Mouse (Mus musculus): Measurements from ENCODE around the gene Slc35d2. TPM values are rescaled to one million over a fixed set of nuclear protein-coding genes. Genes with fewer than 3 reads are reported as not detected.

Gene Slc35d2
- total RNA-seq, 2 experiments from 2014 or later = 0.90 to 1.9 TPM

GRCm38 (mm10) chr13:64123491-64124188, 5.5 kb downstream of the Slc35d2 start:
- intact Hi-C loops (cut with DNase I) = no loop called here
- no peak for DNase-seq (ENCODE audit: low spot score in 2 of 2)

GRCm38 (mm10) chr13:64120760-64121159, 8.4 kb downstream of the Slc35d2 start:
- intact Hi-C loops (cut with DNase I) = no loop called here
- DNase-seq (ENCODE audit: low spot score in 2 of 2) = no peak

GRCm38 (mm10) chr13:64117442-64117841, 11.7 kb downstream of the Slc35d2 start:
- no peak for DNase-seq (ENCODE audit: low spot score in 2 of 2)
- intact Hi-C loops (cut with DNase I) = no loop called here

- intact Hi-C loops (cut with DNase I) = no loop called here
Observed at GRCm38 (mm10) chr13:64110421-64110820, 18.7 kb downstream of the Slc35d2 start.

GRCm38 (mm10) chr13:64108381-64108850, 20.8 kb downstream of the Slc35d2 start:
- intact Hi-C loops (cut with DNase I) = no loop called here
- DNase-seq (ENCODE audit: low spot score in 2 of 2) = no peak

More at GRCm38 (mm10) chr13:64110421-64110820, 18.7 kb downstream of the Slc35d2 start:
- DNase-seq (ENCODE audit: low spot score in 2 of 2) = no peak

- DNase-seq (ENCODE audit: low spot score in 2 of 2) = no peak
- intact Hi-C loops (cut with DNase I) = no loop called here
Observed at GRCm38 (mm10) chr13:64107535-64107934, 21.6 kb downstream of the Slc35d2 start.

GRCm38 (mm10) chr13:64107105-64107504, 22.1 kb downstream of the Slc35d2 start:
- intact Hi-C loops (cut with DNase I) = no loop called here
- no peak for DNase-seq (ENCODE audit: low spot score in 2 of 2)

- intact Hi-C loops (cut with DNase I) = no loop called here
- no peak for DNase-seq (ENCODE audit: low spot score in 2 of 2)
Observed at GRCm38 (mm10) chr13:64105690-64106089, 23.5 kb downstream of the Slc35d2 start.

- intact Hi-C loops (cut with DNase I) = loop anchor here (5.0 kb wide), 1 partner anchor 207 kb away; no protein-coding TSS in a partner anchor
- peak; percentile 25 to 47 for DNase-seq (ENCODE audit: low spot score in 2 of 2)
Observed at GRCm38 (mm10) chr13:64100186-64100585, 29.0 kb downstream of the Slc35d2 start.

- DNase-seq (ENCODE audit: low spot score in 2 of 2) = peak; percentile 20 to 32
- intact Hi-C loops (cut with DNase I) = no loop called here
Observed at GRCm38 (mm10) chr13:64098992-64099391, 30.2 kb downstream of the Slc35d2 start.

- DNase-seq (ENCODE audit: low spot score in 2 of 2) = peak; percentile 80 to 88
Observed at GRCm38 (mm10) chr13:64093341-64093740, 35.8 kb downstream of the Slc35d2 start.

GRCm38 (mm10) chr13:64092752-64093151, 36.4 kb downstream of the Slc35d2 start:
- intact Hi-C loops (cut with DNase I) = no loop called here
- DNase-seq (ENCODE audit: low spot score in 2 of 2) = peak in 1 of 2 experiments; percentile 18

More at GRCm38 (mm10) chr13:64093341-64093740, 35.8 kb downstream of the Slc35d2 start:
- intact Hi-C loops (cut with DNase I) = no loop called here

GRCm38 (mm10) chr13:64092141-64092540, 37.0 kb downstream of the Slc35d2 start:
- intact Hi-C loops (cut with DNase I) = no loop called here
- no peak for DNase-seq (ENCODE audit: low spot score in 2 of 2)

- DNase-seq (ENCODE audit: low spot score in 2 of 2) = no peak
- intact Hi-C loops (cut with DNase I) = no loop called here
Observed at GRCm38 (mm10) chr13:64091006-64091405, 38.2 kb downstream of the Slc35d2 start.

- no peak for DNase-seq (ENCODE audit: low spot score in 2 of 2)
- intact Hi-C loops (cut with DNase I) = no loop called here
Observed at GRCm38 (mm10) chr13:64090278-64090677, 38.9 kb downstream of the Slc35d2 start.

- intact Hi-C loops (cut with DNase I) = loop anchor here (5.0 kb wide), 1 partner anchor 52 kb away; no protein-coding TSS in a partner anchor
- no peak for DNase-seq (ENCODE audit: low spot score in 2 of 2)
Observed at GRCm38 (mm10) chr13:64089130-64089529, 40.0 kb downstream of the Slc35d2 start, which contains the start of gene Hsd17b3. Hsd17b3 (minus strand) TSS chr13:64089230.

GRCm38 (mm10) chr13:64088057-64088456, 41.1 kb downstream of the Slc35d2 start:
- intact Hi-C loops (cut with DNase I) = loop anchor here (5.0 kb wide), 1 partner anchor 51 kb away; no protein-coding TSS in a partner anchor

GRCm38 (mm10) chr13:64086036-64086435, 43.1 kb downstream of the Slc35d2 start:
- DNase-seq (ENCODE audit: low spot score in 2 of 2) = no peak
- intact Hi-C loops (cut with DNase I) = loop anchor here (5.0 kb wide), 1 partner anchor 49 kb away; no protein-coding TSS in a partner anchor

More at GRCm38 (mm10) chr13:64088057-64088456, 41.1 kb downstream of the Slc35d2 start:
- DNase-seq (ENCODE audit: low spot score in 2 of 2) = no peak

- DNase-seq (ENCODE audit: low spot score in 2 of 2) = no peak
- intact Hi-C loops (cut with DNase I) = no loop called here
Observed at GRCm38 (mm10) chr13:64083331-64083730, 45.8 kb downstream of the Slc35d2 start.

GRCm38 (mm10) chr13:64081012-64081919, 47.9 kb downstream of the Slc35d2 start:
- no peak for DNase-seq (ENCODE audit: low spot score in 2 of 2)
- intact Hi-C loops (cut with DNase I) = no loop called here
